25 mouse cellular contexts compared by ENCODE assay signal in the genomic region with DNA sequence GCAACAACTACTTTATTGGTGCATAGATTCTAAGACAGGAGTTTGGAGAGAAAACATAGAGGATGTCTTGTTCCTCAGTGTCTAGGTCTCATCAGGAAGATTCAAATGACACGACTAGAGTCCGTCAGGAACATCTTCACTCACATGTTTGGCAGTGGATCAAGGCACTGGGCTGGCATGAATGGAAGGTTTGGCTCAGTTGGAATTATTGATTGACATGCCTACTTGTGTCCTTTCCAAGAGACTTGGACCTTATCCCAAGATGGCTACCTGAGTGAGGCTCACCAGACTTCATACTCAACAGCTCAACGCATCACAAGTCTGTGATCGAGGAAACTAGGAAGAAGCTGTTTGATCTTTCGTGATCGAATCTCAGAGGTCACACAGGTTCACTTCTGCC.
DNase-seq lines count a peak whose midpoint lies in the region; ATAC-seq and TF ChIP-seq lines count a peak whose summit lies in the region.
"Had no signal": no experiment of that assay in that cellular context is flagged by ENCODE, and none has a peak within 500 bp of the region (broad histone marks: within the 10 kb centered on the region; RNA-seq: fewer than 3 reads in every experiment).

No protein-coding gene starts in this region.

- TF ChIP-seq CTCF in hindbrain, postnatal 0 days (IDR thresholded peaks at IDR 0.05; ENCODE audit: low read depth), result no peak
- TF ChIP-seq CTCF in midbrain, postnatal 0 days (IDR thresholded peaks at IDR 0.05), result no peak

- no peaks in the 10 kb centered on the region for H3K27me3 ChIP-seq in hindbrain, postnatal 0 days (ENCODE audit: insufficient read depth, low read length)
- no peaks in the 10 kb centered on the region for H3K27me3 ChIP-seq in hindbrain, embryonic 13.5 days
- H3K27me3 ChIP-seq in midbrain, postnatal 0 days (ENCODE audit: insufficient read depth, low read length), result no peaks in the 10 kb centered on the region
- H3K27me3 ChIP-seq in midbrain, embryonic 14.5 days (ENCODE audit: control insufficient read depth, insufficient read depth, low read length), result no peaks in the 10 kb centered on the region
- H3K27me3 ChIP-seq: embryonic facial prominence, embryonic 13.5 days; forebrain, embryonic 12.5 days; forebrain, embryonic 15.5 days; hindbrain, embryonic 12.5 days had no signal

- no peak overlapping the region for H3K9ac ChIP-seq in hindbrain, postnatal 0 days (replicated peaks; ENCODE audit: low read length)
- H3K9ac ChIP-seq in hindbrain, embryonic 13.5 days, result no peak overlapping the region
- H3K9ac ChIP-seq in midbrain, postnatal 0 days (replicated peaks; ENCODE audit: low read length, poor library complexity, severe bottlenecking), result no peak overlapping the region
- no peak overlapping the region for H3K9ac ChIP-seq in midbrain, embryonic 14.5 days (replicated peaks; ENCODE audit: low read length)
- H3K9ac ChIP-seq: embryonic facial prominence, embryonic 13.5 days; forebrain, embryonic 12.5 days; forebrain, embryonic 15.5 days; hindbrain, embryonic 12.5 days had no signal

- no peaks in the 10 kb centered on the region for H3K4me1 ChIP-seq in hindbrain, postnatal 0 days (ENCODE audit: insufficient read depth, low read length)
- no peaks in the 10 kb centered on the region for H3K4me1 ChIP-seq in hindbrain, embryonic 13.5 days (replicated peaks)
- H3K4me1 ChIP-seq in midbrain, postnatal 0 days (ENCODE audit: insufficient read depth, low read length), result no peaks in the 10 kb centered on the region
- H3K4me1 ChIP-seq in midbrain, embryonic 14.5 days (ENCODE audit: control insufficient read depth, insufficient read depth, low read length), result no peaks in the 10 kb centered on the region
- H3K4me1 ChIP-seq: embryonic facial prominence, embryonic 10.5 days; embryonic facial prominence, embryonic 13.5 days; forebrain, embryonic 12.5 days; forebrain, embryonic 15.5 days; hindbrain, embryonic 12.5 days had no signal

- H3K4me2 ChIP-seq in hindbrain, postnatal 0 days (ENCODE audit: low read depth, low read length), result no peak overlapping the region
- H3K4me2 ChIP-seq in hindbrain, embryonic 13.5 days, result no peak overlapping the region
- no peak overlapping the region for H3K4me2 ChIP-seq in midbrain, postnatal 0 days (ENCODE audit: low read depth, low read length, poor library complexity, severe bottlenecking)
- H3K4me2 ChIP-seq in midbrain, embryonic 14.5 days (ENCODE audit: low read length), result no peak overlapping the region
- H3K4me2 ChIP-seq: embryonic facial prominence, embryonic 13.5 days; forebrain, embryonic 12.5 days; forebrain, embryonic 15.5 days; heart, embryonic 11.5 days; hindbrain, embryonic 12.5 days had no signal

- no peak overlapping the region for H3K27ac ChIP-seq in hindbrain, postnatal 0 days
- no peak overlapping the region for H3K27ac ChIP-seq in hindbrain, embryonic 13.5 days
- no peak overlapping the region for H3K27ac ChIP-seq in midbrain, postnatal 0 days (ENCODE audit: low read depth, low read length)
- H3K27ac ChIP-seq in midbrain, embryonic 14.5 days (replicated peaks; ENCODE audit: low read depth, low read length), result no peak overlapping the region
- H3K27ac ChIP-seq: embryonic facial prominence, embryonic 10.5 days; embryonic facial prominence, embryonic 13.5 days; forebrain, embryonic 12.5 days; forebrain, embryonic 15.5 days; heart, adult 2 months; hindbrain, embryonic 12.5 days had no signal

- no peak overlapping the region for H3K4me3 ChIP-seq in hindbrain, postnatal 0 days (ENCODE audit: low read length)
- no peak overlapping the region for H3K4me3 ChIP-seq in hindbrain, embryonic 13.5 days
- no peak overlapping the region for H3K4me3 ChIP-seq in midbrain, postnatal 0 days (ENCODE audit: low read depth, low read length)
- no peak overlapping the region for H3K4me3 ChIP-seq in midbrain, embryonic 14.5 days (replicated peaks; ENCODE audit: low read depth, low read length)
- H3K4me3 ChIP-seq: embryonic facial prominence, embryonic 10.5 days; embryonic facial prominence, embryonic 13.5 days; erythroblast, embryonic 14.5 days; forebrain, embryonic 12.5 days; forebrain, embryonic 15.5 days; heart, adult 2 months; hindbrain, embryonic 12.5 days had no signal

- peak; percentile 80 to 82 for DNase-seq in cerebellum, postnatal 10 days
- no peak for DNase-seq in cerebellum, adult 9-11 months
- peak; percentile 30 for DNase-seq in hindbrain, postnatal 0 days (ENCODE audit: low spot score)
- DNase-seq in kidney, adult 9 months, result peak; percentile 64
- DNase-seq in kidney, postnatal 10 days, result no peak
- DNase-seq in midbrain, postnatal 0 days (ENCODE audit: low spot score), result peak; percentile 35
- DNase-seq in midbrain, embryonic 14.5 days, result no peak
- DNase-seq: adrenal gland, postnatal 10 days; adrenal gland, postnatal 36 days; cerebellum, adult 11 months; cerebellum, adult 2 months; cerebellum, postnatal 36 days; embryo, embryonic 11 days; gastrocnemius, postnatal 25 days; heart, adult 2 months had no signal

- no peaks in the 10 kb centered on the region for H3K36me3 ChIP-seq in hindbrain, postnatal 0 days (ENCODE audit: insufficient read depth, low read length)
- H3K36me3 ChIP-seq in hindbrain, embryonic 13.5 days, result no peaks in the 10 kb centered on the region
- no peaks in the 10 kb centered on the region for H3K36me3 ChIP-seq in midbrain, postnatal 0 days (ENCODE audit: insufficient read depth, low read length)
- no peaks in the 10 kb centered on the region for H3K36me3 ChIP-seq in midbrain, embryonic 14.5 days (ENCODE audit: control insufficient read depth, insufficient read depth, low read length)
- H3K36me3 ChIP-seq: embryonic facial prominence, embryonic 10.5 days; embryonic facial prominence, embryonic 13.5 days; forebrain, embryonic 12.5 days; forebrain, embryonic 15.5 days; hindbrain, embryonic 12.5 days had no signal

- H3K9me3 ChIP-seq in hindbrain, postnatal 0 days (ENCODE audit: low read length), result no peaks in the 10 kb centered on the region
- no peaks in the 10 kb centered on the region for H3K9me3 ChIP-seq in hindbrain, embryonic 13.5 days
- H3K9me3 ChIP-seq in midbrain, postnatal 0 days (ENCODE audit: low read length), result no peaks in the 10 kb centered on the region
- no peaks in the 10 kb centered on the region for H3K9me3 ChIP-seq in midbrain, embryonic 14.5 days (ENCODE audit: control insufficient read depth, low read length)
- H3K9me3 ChIP-seq: embryonic facial prominence, embryonic 10.5 days; embryonic facial prominence, embryonic 13.5 days; forebrain, embryonic 12.5 days; forebrain, embryonic 15.5 days; hindbrain, embryonic 12.5 days had no signal

- no peak for ATAC-seq in hindbrain, postnatal 0 days
- ATAC-seq in hindbrain, embryonic 13.5 days (ENCODE audit: low FRiP score), result no peak
- ATAC-seq in midbrain, postnatal 0 days (ENCODE audit: low FRiP score), result no peak
- no peak for ATAC-seq in midbrain, embryonic 14.5 days (ENCODE audit: low FRiP score, low TSS enrichment)
- ATAC-seq: forebrain, embryonic 15.5 days; hindbrain, embryonic 16.5 days; inflammation-experienced regulatory T-cells, adult 6 months had no signal

- WGBS in hindbrain, postnatal 0 days, result 68% methylated on average over 6 of the region's 6 CpGs
- 90% methylated on average over 6 of the region's 6 CpGs for WGBS in hindbrain, embryonic 13.5 days
- 86% methylated on average over 6 of the region's 6 CpGs for WGBS in midbrain, postnatal 0 days
- WGBS in midbrain, embryonic 14.5 days, result 90% methylated on average over 6 of the region's 6 CpGs

Comparison
In these comparisons a context has a peak if more than half of its experiments do, and no peak if none do; other contexts are left out.
1. DNase-seq: peak in cerebellum, postnatal 10 days (2 of 2), hindbrain, postnatal 0 days (single experiment), kidney, adult 9 months (single experiment) and midbrain, postnatal 0 days (single experiment); none in cerebellum, adult 9-11 months (single experiment), kidney, postnatal 10 days (single experiment) and midbrain, embryonic 14.5 days (single experiment).